Mouse (Mus musculus): ENCODE measurements around the gene Pcsk2. TPM values are rescaled to one million over a fixed set of nuclear protein-coding genes. Genes with fewer than 3 reads are reported as not detected.

Pcsk2 gene
- polyA plus RNA-seq (2012; rRNA removed) = 0.08 TPM in 2 replicates

- WGBS = 3% methylated on average over 51 of the region's 51 CpGs
- no peaks in the 10 kb centered on the region for H3K36me3 ChIP-seq (ENCODE audit: control insufficient read depth, insufficient read depth, low read length)
- TF ChIP-seq POLR2A (IDR thresholded peaks at IDR 0.05; ENCODE audit: control insufficient read depth, extremely low read depth, insufficient read depth, low read length, poor library complexity) (no peak), CTCF (IDR thresholded peaks at IDR 0.05; ENCODE audit: borderline replicate concordance, control insufficient read depth, extremely low read depth, insufficient read depth, low read length, poor library complexity) (no peak)
- no peak within 1 kb of the TSS for H3K27ac ChIP-seq (ENCODE audit: control insufficient read depth, insufficient read depth, low read length)
- DNase-seq = no peak
- no peak within 1 kb of the TSS for H3K4me3 ChIP-seq (ENCODE audit: control insufficient read depth, insufficient read depth, low read length)
- H3K4me1 ChIP-seq (replicated peaks; ENCODE audit: control insufficient read depth, insufficient read depth, low read length) = no peaks in the 10 kb centered on the region
- H3K27me3 ChIP-seq (ENCODE audit: control insufficient read depth, insufficient read depth, low read length) = no peaks in the 10 kb centered on the region
These were observed at the start of gene Pcsk2 for GRCm38 (mm10) chr2:143545758-143546246. Gene Pcsk2, plus strand, starts transcription at chr2:143546156.

GRCm38 (mm10) chr2:143500845-143501244 lies 45.1 kb upstream of the Pcsk2 start:
- Histone ChIP-seq H3K4me1 (replicated peaks; ENCODE audit: control insufficient read depth, insufficient read depth, low read length) (no peaks in the 10 kb centered on the region), H3K27ac (ENCODE audit: control insufficient read depth, insufficient read depth, low read length) (no peak overlapping the region), H3K27me3 (ENCODE audit: control insufficient read depth, insufficient read depth, low read length) (no peaks in the 10 kb centered on the region), H3K4me3 (ENCODE audit: control insufficient read depth, insufficient read depth, low read length) (no peak overlapping the region), H3K36me3 (ENCODE audit: control insufficient read depth, insufficient read depth, low read length) (no peaks in the 10 kb centered on the region)
- no peak for DNase-seq
- TF ChIP-seq POLR2A (IDR thresholded peaks at IDR 0.05; ENCODE audit: control insufficient read depth, extremely low read depth, insufficient read depth, low read length, poor library complexity) = no peak
- no peak for TF ChIP-seq CTCF (IDR thresholded peaks at IDR 0.05; ENCODE audit: borderline replicate concordance, control insufficient read depth, extremely low read depth, insufficient read depth, low read length, poor library complexity)
- 92% methylated on average over 9 of the region's 9 CpGs for whole genome bisulfite sequencing

- WGBS = 21% methylated on average over 5 of the region's 5 CpGs
- Histone ChIP-seq H3K27ac (ENCODE audit: control insufficient read depth, insufficient read depth, low read length) (no peak overlapping the region), H3K4me3 (ENCODE audit: control insufficient read depth, insufficient read depth, low read length) (no peak overlapping the region), H3K27me3 (ENCODE audit: control insufficient read depth, insufficient read depth, low read length) (no peaks in the 10 kb centered on the region), H3K36me3 (ENCODE audit: control insufficient read depth, insufficient read depth, low read length) (no peaks in the 10 kb centered on the region), H3K4me1 (replicated peaks; ENCODE audit: control insufficient read depth, insufficient read depth, low read length) (no peaks in the 10 kb centered on the region)
- DNase-seq = no peak
- TF ChIP-seq CTCF (IDR thresholded peaks at IDR 0.05; ENCODE audit: borderline replicate concordance, control insufficient read depth, extremely low read depth, insufficient read depth, low read length, poor library complexity) (no peak), POLR2A (IDR thresholded peaks at IDR 0.05; ENCODE audit: control insufficient read depth, extremely low read depth, insufficient read depth, low read length, poor library complexity) (no peak)
These were observed 44.2 kb upstream of the Pcsk2 start for GRCm38 (mm10) chr2:143501760-143502159.

- H3K4me3 ChIP-seq (ENCODE audit: control insufficient read depth, insufficient read depth, low read length) = no peak overlapping the region
- no peaks in the 10 kb centered on the region for H3K36me3 ChIP-seq (ENCODE audit: control insufficient read depth, insufficient read depth, low read length)
- 97% methylated on average over 3 of the region's 3 CpGs for WGBS
- no peaks in the 10 kb centered on the region for H3K4me1 ChIP-seq (replicated peaks; ENCODE audit: control insufficient read depth, insufficient read depth, low read length)
- H3K27me3 ChIP-seq (ENCODE audit: control insufficient read depth, insufficient read depth, low read length) = no peaks in the 10 kb centered on the region
- H3K27ac ChIP-seq (ENCODE audit: control insufficient read depth, insufficient read depth, low read length) = no peak overlapping the region
- no peak for DNase-seq
- TF ChIP-seq CTCF (IDR thresholded peaks at IDR 0.05; ENCODE audit: borderline replicate concordance, control insufficient read depth, extremely low read depth, insufficient read depth, low read length, poor library complexity) (no peak), POLR2A (IDR thresholded peaks at IDR 0.05; ENCODE audit: control insufficient read depth, extremely low read depth, insufficient read depth, low read length, poor library complexity) (no peak)
These were observed 43.8 kb upstream of the Pcsk2 start for GRCm38 (mm10) chr2:143502203-143502602.

- H3K27ac ChIP-seq (ENCODE audit: control insufficient read depth, insufficient read depth, low read length) = no peak overlapping the region
- no peaks in the 10 kb centered on the region for H3K27me3 ChIP-seq (ENCODE audit: control insufficient read depth, insufficient read depth, low read length)
- no peak for TF ChIP-seq CTCF (IDR thresholded peaks at IDR 0.05; ENCODE audit: borderline replicate concordance, control insufficient read depth, extremely low read depth, insufficient read depth, low read length, poor library complexity)
- no peak for TF ChIP-seq POLR2A (IDR thresholded peaks at IDR 0.05; ENCODE audit: control insufficient read depth, extremely low read depth, insufficient read depth, low read length, poor library complexity)
- no peaks in the 10 kb centered on the region for H3K36me3 ChIP-seq (ENCODE audit: control insufficient read depth, insufficient read depth, low read length)
- no peaks in the 10 kb centered on the region for H3K4me1 ChIP-seq (replicated peaks; ENCODE audit: control insufficient read depth, insufficient read depth, low read length)
- 17% methylated on average over 3 of the region's 3 CpGs for WGBS
- DNase-seq = no peak
- no peak overlapping the region for H3K4me3 ChIP-seq (ENCODE audit: control insufficient read depth, insufficient read depth, low read length)
These were observed 9.5 kb upstream of the Pcsk2 start for GRCm38 (mm10) chr2:143536485-143536884.

- 10% methylated on average over 7 of the region's 7 CpGs for WGBS
These were observed 631 bp upstream of the Pcsk2 start for GRCm38 (mm10) chr2:143545299-143545751.

More at GRCm38 (mm10) chr2:143545299-143545751, 631 bp upstream of the Pcsk2 start:
- no peak overlapping the region for H3K4me3 ChIP-seq (ENCODE audit: control insufficient read depth, insufficient read depth, low read length)
- H3K27me3 ChIP-seq (ENCODE audit: control insufficient read depth, insufficient read depth, low read length) = no peaks in the 10 kb centered on the region
- H3K36me3 ChIP-seq (ENCODE audit: control insufficient read depth, insufficient read depth, low read length) = no peaks in the 10 kb centered on the region
- DNase-seq = no peak
- TF ChIP-seq POLR2A (IDR thresholded peaks at IDR 0.05; ENCODE audit: control insufficient read depth, extremely low read depth, insufficient read depth, low read length, poor library complexity) (no peak), CTCF (IDR thresholded peaks at IDR 0.05; ENCODE audit: borderline replicate concordance, control insufficient read depth, extremely low read depth, insufficient read depth, low read length, poor library complexity) (no peak)
- no peaks in the 10 kb centered on the region for H3K4me1 ChIP-seq (replicated peaks; ENCODE audit: control insufficient read depth, insufficient read depth, low read length)
- H3K27ac ChIP-seq (ENCODE audit: control insufficient read depth, insufficient read depth, low read length) = no peak overlapping the region
